Mouse (Mus musculus) liver, embryonic 14.5 days (tissue): ENCODE results near the gene Ssh2. TPM values are rescaled to one million over a fixed set of nuclear protein-coding genes. Genes with fewer than 3 reads are reported as not detected.

Experiments used
- ATAC-seq: fragments of 200-750 bp; cut with Nextera tagmentation; 2 replicates; pipeline ENCODE4 v1.8.0; 2017; ENCODE audit warnings: moderate number of reproducible peaks, mild to moderate bottlenecking, moderate library complexity; ENCODE audit not compliant: insufficient read depth
- DNase-seq, 3 experiments: peaks; one replicate each; pipeline ENCODE4 v3.0.0-alpha.2; 2012 to 2013; ENCODE audit warnings: low read depth in 3 of 3, low spot score in 3 of 3
- H3K27ac ChIP-seq: fragments of 300-500 bp; sonication (generic); 2 replicates; pipeline ENCODE4 v1.5.1; 2014; ENCODE audit warnings: moderate library complexity, mild to moderate bottlenecking, control low read depth, inconsistent platforms
- H3K27me3 ChIP-seq: fragments of 300-500 bp; sonication (generic); 2 replicates; pipeline ENCODE4 v1.6.1; 2014; ENCODE audit warnings: mild to moderate bottlenecking, low read length, moderate library complexity; ENCODE audit not compliant: control insufficient read depth, insufficient read depth
- H3K36me3 ChIP-seq: fragments of 300-500 bp; sonication (generic); replicated peaks from 2 replicates; pipeline ENCODE4 v1.6.1; 2014; ENCODE audit warnings: low read depth; ENCODE audit not compliant: control insufficient read depth, insufficient read depth
- H3K4me1 ChIP-seq, 2 experiments: fragments of 200-500 bp in 1 of 2; fragments of 300-500 bp in 1 of 2; sonication (generic) in 1 of 2; replicated peaks; 2 replicates each; pipeline ENCODE4 v1.6.1; 2012 to 2014; ENCODE audit warnings: antibody characterized with exemption in 1 of 2, inconsistent platforms in 1 of 2, low read length in 1 of 2; ENCODE audit not compliant: control insufficient read depth in 2 of 2, insufficient read depth in 2 of 2
- H3K4me2 ChIP-seq: fragments of 300-500 bp; sonication (generic); 2 replicates; pipeline ENCODE4 v1.6.1; 2014; ENCODE audit warnings: low read depth, mild to moderate bottlenecking, control low read depth, moderate library complexity
- H3K4me3 ChIP-seq, 2 experiments: fragments of 200-500 bp in 1 of 2; fragments of 300-500 bp in 1 of 2; sonication (generic) in 1 of 2; 2 replicates each; pipeline ENCODE4 v1.5.1; 2012 to 2014; ENCODE audit warnings: low read depth in 2 of 2, low read length in 2 of 2, mild to moderate bottlenecking in 2 of 2, control low read depth in 1 of 2, inconsistent platforms in 1 of 2, moderate library complexity in 1 of 2; ENCODE audit not compliant: insufficient read depth in 1 of 2
- H3K9ac ChIP-seq: fragments of 300-500 bp; sonication (generic); replicated peaks from 2 replicates; pipeline ENCODE4 v1.6.1; 2014; ENCODE audit warnings: mild to moderate bottlenecking, control low read depth, moderate library complexity
- H3K9me3 ChIP-seq: fragments of 300-500 bp; sonication (generic); 2 replicates; pipeline ENCODE4 v1.6.1; 2016; ENCODE audit warnings: low read length, mixed read lengths; ENCODE audit not compliant: control insufficient read depth
- CTCF ChIP-seq: IDR thresholded peaks from 2 replicates; pipeline ENCODE4 v1.5.1; 2016; ENCODE audit warnings: antibody characterized with exemption, low read depth, control low read depth
- EP300 ChIP-seq: IDR thresholded peaks from 2 replicates; pipeline ENCODE4 v1.6.1; 2016; ENCODE audit warnings: antibody characterized with exemption, low read depth
- WGBS: fragments of 180-500 bp; shearing (Covaris S2); extraction: QIAGEN DNeasy Blood & Tissue Kit; methylation state at CpG from one replicate; pipeline ENCODE4 v1.1.7; 2014; ENCODE audit not compliant: insufficient replicate concordance; 5-methylcytosine and 5-hydroxymethylcytosine counted together
- polyA plus RNA-seq, 2 experiments: library from polyadenylated mRNA; depleted of rRNA in 1 of 2; stranded (reverse) in 1 of 2; unstranded in 1 of 2; fragments of >200 nt; fragmentation: Nextera tagmentation in 1 of 2; extraction: Ambion mirVana in 1 of 2; gene quantifications; 2 replicates each; pipeline versions ENCODE4 v1.2.1 to v1.2.3; 2012 to 2014

Ssh2 gene
- polyA plus RNA-seq, 2 experiments = 2.5 to 3.6 TPM

- Histone ChIP-seq H3K4me1 (peaks cover 0 to 7% of the 10 kb centered on the region in 2 experiments; a peak in 2 of 4 replicates), H3K4me3 (no peak overlapping the region), H3K36me3 (no peaks in the 10 kb centered on the region; the same call in none of the 2 replicates), H3K27ac (no peak overlapping the region), H3K9ac (no peak overlapping the region; the same call in 1 of the 2 replicates), H3K4me2 (no peak overlapping the region), H3K27me3 (no peaks in the 10 kb centered on the region), H3K9me3 (no peaks in the 10 kb centered on the region)
- DNase-seq (no peak), ATAC-seq (no peak)
- TF ChIP-seq CTCF (no peak), EP300 (no peak)
- WGBS = 79% methylated on average over 17 of the region's 17 CpGs
Observed at GRCm38 (mm10) chr11:77500361-77501325, 284.6 kb downstream of the Ssh2 start.

GRCm38 (mm10) chr11:77501392-77501791 lies 285.3 kb downstream of the Ssh2 start:
- DNase-seq (peak in 2 of 3 experiments; percentile 57 to 58), ATAC-seq (no peak)
- H3K36me3 ChIP-seq = no peaks in the 10 kb centered on the region; the same call in none of the 2 replicates
- 21% methylated on average over 5 of the region's 5 CpGs for WGBS
- H3K27ac ChIP-seq = no peak overlapping the region
- peaks cover 0 to 5% of the 10 kb centered on the region in 2 experiments; a peak in 2 of 4 replicates for H3K4me1 ChIP-seq
- no peaks in the 10 kb centered on the region for H3K27me3 ChIP-seq
- no peak for TF ChIP-seq EP300
- peak; percentile 96 for TF ChIP-seq CTCF
- no peak overlapping the region for H3K4me3 ChIP-seq
- H3K9ac ChIP-seq = no peak overlapping the region
- no peaks in the 10 kb centered on the region for H3K9me3 ChIP-seq
- H3K4me2 ChIP-seq = no peak overlapping the region

GRCm38 (mm10) chr11:77501971-77502370 lies 285.9 kb downstream of the Ssh2 start:
- peaks cover 0 to 3% of the 10 kb centered on the region in 2 experiments; a peak in 1 of 4 replicates for H3K4me1 ChIP-seq
- no peaks in the 10 kb centered on the region; the same call in none of the 2 replicates for H3K36me3 ChIP-seq
- no peak for TF ChIP-seq CTCF
- TF ChIP-seq EP300 = no peak
- ATAC-seq (no peak), DNase-seq (no peak)
- H3K27me3 ChIP-seq = no peaks in the 10 kb centered on the region
- no peak overlapping the region for H3K27ac ChIP-seq
- H3K4me2 ChIP-seq = no peak overlapping the region
- WGBS = 76% methylated on average over 4 of the region's 4 CpGs
- no peak overlapping the region for H3K4me3 ChIP-seq
- H3K9ac ChIP-seq = no peak overlapping the region
- H3K9me3 ChIP-seq = no peaks in the 10 kb centered on the region

GRCm38 (mm10) chr11:77502481-77502880 lies 286.4 kb downstream of the Ssh2 start:
- 82% methylated on average over 6 of the region's 6 CpGs for WGBS
- no peak for DNase-seq

GRCm38 (mm10) chr11:77503511-77503910 lies 287.4 kb downstream of the Ssh2 start:
- no peak for TF ChIP-seq EP300
- TF ChIP-seq CTCF = no peak
- Histone ChIP-seq H3K27me3 (no peaks in the 10 kb centered on the region), H3K4me1 (no peaks in the 10 kb centered on the region; a peak in 2 of 4 replicates), H3K9me3 (no peaks in the 10 kb centered on the region), H3K36me3 (no peaks in the 10 kb centered on the region; the same call in none of the 2 replicates), H3K4me3 (no peak overlapping the region), H3K4me2 (no peak overlapping the region), H3K27ac (no peak overlapping the region), H3K9ac (no peak overlapping the region)
- ATAC-seq (no peak), DNase-seq (no peak)
- 47% methylated on average over 3 of the region's 3 CpGs for WGBS

More at GRCm38 (mm10) chr11:77502481-77502880, 286.4 kb downstream of the Ssh2 start:
- no peaks in the 10 kb centered on the region for H3K9me3 ChIP-seq
- no peak for TF ChIP-seq EP300
- TF ChIP-seq CTCF = no peak
- no peak overlapping the region for H3K4me2 ChIP-seq
- no peaks in the 10 kb centered on the region for H3K27me3 ChIP-seq
- H3K9ac ChIP-seq = no peak overlapping the region
- H3K36me3 ChIP-seq = no peaks in the 10 kb centered on the region; the same call in none of the 2 replicates
- H3K4me1 ChIP-seq = no peaks in the 10 kb centered on the region
- no peak overlapping the region for H3K27ac ChIP-seq
- no peak overlapping the region for H3K4me3 ChIP-seq
- no peak for ATAC-seq
